Mouse (Mus musculus) olfactory bulb, adult 2 months (tissue): ENCODE measurements around the gene Plekhm3. TPM values are rescaled to one million over a fixed set of nuclear protein-coding genes. Genes with fewer than 3 reads are reported as not detected.

Experiments used
- H3K27ac ChIP-seq: fragments of 200-500 bp; 2 replicates; pipeline ENCODE4 v1.5.1; 2012; ENCODE audit warnings: low read depth, low read length; ENCODE audit not compliant: insufficient read depth
- H3K4me1 ChIP-seq: fragments of 200-500 bp; 2 replicates; pipeline ENCODE4 v1.6.1; 2012; ENCODE audit warnings: low read length; ENCODE audit not compliant: control insufficient read depth, insufficient read depth
- H3K4me3 ChIP-seq: fragments of 200-500 bp; 2 replicates; pipeline ENCODE4 v1.5.1; 2012; ENCODE audit warnings: mild to moderate bottlenecking, low read depth, low read length, moderate library complexity; ENCODE audit not compliant: insufficient read depth
- CTCF ChIP-seq: fragments of 200-500 bp; IDR thresholded peaks from 2 replicates; pipeline ENCODE4 v1.5.1; 2012; ENCODE audit warnings: low read depth, mild to moderate bottlenecking, low read length, moderate library complexity; ENCODE audit not compliant: insufficient read depth
- POLR2A ChIP-seq: fragments of 200-500 bp; IDR thresholded peaks from 2 replicates; pipeline ENCODE4 v1.6.1; 2012; ENCODE audit warnings: mild to moderate bottlenecking, low read depth, low read length, moderate library complexity; ENCODE audit not compliant: insufficient read depth
- WGBS: fragments of 180-500 bp; shearing (Covaris S2); methylation state at CpG from one replicate; pipeline ENCODE4 v1.1.7; 2018; 5-methylcytosine and 5-hydroxymethylcytosine counted together
- polyA plus RNA-seq: library from polyadenylated mRNA; stranded (reverse); fragments of >200 nt; gene quantifications from 2 replicates; pipeline ENCODE4 v1.2.4, GENCODE M21; 2012; ENCODE audit warnings: low replicate concordance; ENCODE audit not compliant: missing spikeins, insufficient read depth, insufficient read length

Plekhm3 gene
- polyA plus RNA-seq, 1 experiment = not detected

GRCm38 (mm10) chr1:64853244-64853643, 103.4 kb downstream of the Plekhm3 start:
- TF ChIP-seq CTCF = no peak
- WGBS = 70% methylated on average over 2 of the region's 2 CpGs
- no peak overlapping the region for H3K27ac ChIP-seq

GRCm38 (mm10) chr1:64852272-64852671, 104.4 kb downstream of the Plekhm3 start:
- H3K4me3 ChIP-seq = no peak overlapping the region
- WGBS = 72% methylated on average over 2 of the region's 2 CpGs
- TF ChIP-seq POLR2A (no peak), CTCF (no peak)
- peaks cover 9% of the 10 kb centered on the region for H3K4me1 ChIP-seq
- no peak overlapping the region for H3K27ac ChIP-seq

More at GRCm38 (mm10) chr1:64853244-64853643, 103.4 kb downstream of the Plekhm3 start:
- Histone ChIP-seq H3K4me3 (no peak overlapping the region), H3K4me1 (peaks cover 5% of the 10 kb centered on the region; the same call in 1 of the 2 replicates)

GRCm38 (mm10) chr1:64850345-64850744, 106.3 kb downstream of the Plekhm3 start:
- no peak overlapping the region for H3K4me3 ChIP-seq
- WGBS = 93% methylated on average over 2 of the region's 2 CpGs
- no peak for TF ChIP-seq POLR2A
- no peak for TF ChIP-seq CTCF
- H3K4me1 ChIP-seq = peaks cover 9% of the 10 kb centered on the region
- no peak overlapping the region for H3K27ac ChIP-seq

GRCm38 (mm10) chr1:64848996-64849395, 107.6 kb downstream of the Plekhm3 start:
- no peak for TF ChIP-seq POLR2A
- TF ChIP-seq CTCF = no peak
- Histone ChIP-seq H3K4me3 (no peak overlapping the region), H3K27ac (no peak overlapping the region), H3K4me1 (peaks cover 9% of the 10 kb centered on the region)
- 41% methylated on average over 1 of the region's 1 CpGs for WGBS

GRCm38 (mm10) chr1:64848081-64848480, 108.5 kb downstream of the Plekhm3 start:
- no peak overlapping the region for H3K4me3 ChIP-seq
- 79% methylated on average over 7 of the region's 7 CpGs for WGBS
- H3K4me1 ChIP-seq = peaks cover 7% of the 10 kb centered on the region
- TF ChIP-seq CTCF = no peak
- TF ChIP-seq POLR2A = no peak
- H3K27ac ChIP-seq = no peak overlapping the region

GRCm38 (mm10) chr1:64847565-64847964, 109.1 kb downstream of the Plekhm3 start:
- TF ChIP-seq POLR2A (no peak), CTCF (no peak)
- peaks cover 7% of the 10 kb centered on the region for H3K4me1 ChIP-seq

GRCm38 (mm10) chr1:64844978-64845377, 111.6 kb downstream of the Plekhm3 start:
- H3K27ac ChIP-seq = no peak overlapping the region
- no peak for TF ChIP-seq POLR2A
- no peak for TF ChIP-seq CTCF
- peaks cover 7% of the 10 kb centered on the region for H3K4me1 ChIP-seq
- H3K4me3 ChIP-seq = no peak overlapping the region
- 82% methylated on average over 3 of the region's 3 CpGs for WGBS

More at GRCm38 (mm10) chr1:64847565-64847964, 109.1 kb downstream of the Plekhm3 start:
- no peak overlapping the region for H3K27ac ChIP-seq
- H3K4me3 ChIP-seq = no peak overlapping the region

- TF ChIP-seq CTCF (no peak), POLR2A (no peak)
- H3K4me3 ChIP-seq = no peak overlapping the region
- peaks cover 7% of the 10 kb centered on the region for H3K4me1 ChIP-seq
- H3K27ac ChIP-seq = no peak overlapping the region
- WGBS = 21% methylated on average over 3 of the region's 3 CpGs
Measured at GRCm38 (mm10) chr1:64843900-64844616, 112.6 kb downstream of the Plekhm3 start.

- WGBS = 27% methylated on average over 1 of the region's 1 CpGs
- peaks cover 3% of the 10 kb centered on the region for H3K4me1 ChIP-seq
- no peak overlapping the region for H3K27ac ChIP-seq
- no peak for TF ChIP-seq POLR2A
- H3K4me3 ChIP-seq = no peak overlapping the region
Measured at GRCm38 (mm10) chr1:64840930-64841329, 115.7 kb downstream of the Plekhm3 start.
